Mouse (Mus musculus): Measurements from ENCODE around the gene Nprl2. TPM values are rescaled to one million over a fixed set of nuclear protein-coding genes. Genes with fewer than 3 reads are reported as not detected.

The Nprl2 gene
- total and polyA plus RNA-seq, 3 experiments: 23.2 to 30.2 TPM; not detected in 1

DNA sequence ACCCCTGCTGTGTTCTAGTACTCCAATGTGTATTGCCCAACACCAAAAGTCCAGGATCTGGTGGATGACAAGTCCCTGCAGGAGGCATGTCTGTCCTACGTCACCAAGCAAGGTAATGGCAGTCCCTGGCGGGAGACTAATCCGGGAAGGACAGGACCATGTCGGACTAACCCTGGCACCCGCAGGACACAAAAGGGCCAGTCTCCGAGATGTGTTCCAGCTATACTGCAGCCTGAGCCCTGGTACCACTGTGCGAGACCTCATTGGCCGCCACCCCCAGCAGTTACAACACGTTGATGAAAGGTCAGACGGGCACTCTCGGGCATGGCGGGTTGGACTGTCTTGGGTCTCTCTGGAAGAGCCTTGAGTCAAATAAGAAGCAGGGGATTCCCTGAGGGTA is 2.7 kb downstream of the Nprl2 start:
- no peaks in the 10 kb centered on the region for H3K9me3 ChIP-seq (replicated peaks; ENCODE audit: insufficient read depth, low read length)
- H3K9ac ChIP-seq (ENCODE audit: control insufficient read depth, low read depth, low read length, poor library complexity, severe bottlenecking): no peak overlapping the region
- no peak overlapping the region for H3K27ac ChIP-seq (ENCODE audit: control insufficient read depth, low read depth, low read length)
- DNase-seq (ENCODE audit: low read depth, low spot score): no peak
- peaks cover 0 to 8% of the 10 kb centered on the region in 2 experiments; a peak in 1 of 4 replicates for H3K4me1 ChIP-seq (ENCODE audit: control insufficient read depth in 1 of 2, insufficient read depth in 2 of 2, low read length in 2 of 2)
- peaks cover 0 to 2% of the 10 kb centered on the region in 2 experiments; a peak in 1 of 4 replicates for H3K36me3 ChIP-seq (ENCODE audit: control insufficient read depth in 1 of 2, insufficient read depth in 2 of 2, low read length in 2 of 2)
- no peaks in the 10 kb centered on the region for H3K27me3 ChIP-seq (ENCODE audit: control insufficient read depth in 1 of 2, insufficient read depth in 2 of 2, low read length in 2 of 2)
- peaks cover 4% of the 10 kb centered on the region; the same call in 1 of the 2 replicates for H3K79me2 ChIP-seq (ENCODE audit: control insufficient read depth, insufficient read depth, low read length, poor library complexity)
- H3K4me3 ChIP-seq (ENCODE audit: control insufficient read depth in 1 of 2, insufficient read depth in 1 of 2, low read depth in 2 of 2, low read length in 2 of 2): no peak overlapping the region
- TF ChIP-seq SMC3 (IDR thresholded peaks at IDR 0.05; ENCODE audit: low read depth, low read length): no peak
- TF ChIP-seq TBP (IDR thresholded peaks at IDR 0.05; ENCODE audit: low read depth, low read length): no peak
- no peak for TF ChIP-seq CHD2 (IDR thresholded peaks at IDR 0.05; ENCODE audit: low read length)
- no peak for TF ChIP-seq ETS1 (IDR thresholded peaks at IDR 0.05; ENCODE audit: low read depth, low read length)
- no peak for TF ChIP-seq POLR2AphosphoS5 (IDR thresholded peaks at IDR 0.05; ENCODE audit: borderline replicate concordance, low read depth, low read length)
- no peak for TF ChIP-seq HCFC1 (IDR thresholded peaks at IDR 0.05; ENCODE audit: low read depth, low read length)
- TF ChIP-seq MYB (IDR thresholded peaks at IDR 0.05; ENCODE audit: low read depth, low read length): no peak
- no peak for TF ChIP-seq ZMIZ1 (IDR thresholded peaks at IDR 0.05; ENCODE audit: low read depth, low read length)
- TF ChIP-seq TCF12 (IDR thresholded peaks at IDR 0.05; ENCODE audit: low read depth, low read length): no peak
- no peak for TF ChIP-seq POLR2AphosphoS2 (IDR thresholded peaks at IDR 0.05; ENCODE audit: low read length)
- no peak for TF ChIP-seq ZC3H11A (IDR thresholded peaks at IDR 0.05; ENCODE audit: low read depth, low read length)
- TF ChIP-seq POLR2A (IDR thresholded peaks at IDR 0.05; ENCODE audit: control insufficient read depth in 1 of 2, insufficient read depth in 1 of 2, low read depth in 1 of 2, low read length in 2 of 2, poor library complexity in 1 of 2): no peak
- no peak for TF ChIP-seq MYC (IDR thresholded peaks at IDR 0.05; ENCODE audit: low read depth, low read length)
- no peak for TF ChIP-seq RAD21 (IDR thresholded peaks at IDR 0.05; ENCODE audit: low read depth, low read length)

DNA sequence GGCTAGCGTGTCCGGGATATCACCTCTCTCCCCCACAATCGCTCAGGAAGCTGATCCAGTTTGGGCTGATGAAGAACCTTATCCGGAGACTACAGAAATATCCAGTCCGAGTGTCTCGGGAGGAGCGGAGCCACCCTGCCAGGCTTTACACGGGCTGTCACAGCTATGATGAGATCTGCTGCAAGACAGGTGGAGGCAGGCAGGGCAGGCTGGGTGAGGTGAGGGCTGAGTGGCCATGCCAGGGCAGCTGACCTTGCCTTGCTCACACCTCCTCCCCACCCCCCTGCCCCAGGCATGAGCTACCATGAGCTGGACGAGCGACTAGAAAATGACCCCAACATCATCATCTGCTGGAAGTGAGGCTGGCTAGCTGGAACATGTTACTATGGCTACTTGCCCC is 3.2 kb downstream of the Nprl2 start:
- no peaks in the 10 kb centered on the region for H3K27me3 ChIP-seq (ENCODE audit: control insufficient read depth in 1 of 2, insufficient read depth in 2 of 2, low read length in 2 of 2)
- peaks cover 4% of the 10 kb centered on the region; the same call in 1 of the 2 replicates for H3K79me2 ChIP-seq (ENCODE audit: control insufficient read depth, insufficient read depth, low read length, poor library complexity)
- H3K4me3 ChIP-seq (ENCODE audit: control insufficient read depth in 1 of 2, insufficient read depth in 1 of 2, low read depth in 2 of 2, low read length in 2 of 2): no peak overlapping the region
- H3K36me3 ChIP-seq (ENCODE audit: control insufficient read depth in 1 of 2, insufficient read depth in 2 of 2, low read length in 2 of 2): peaks cover 0 to 2% of the 10 kb centered on the region in 2 experiments; a peak in 1 of 4 replicates
- no peak overlapping the region for H3K9ac ChIP-seq (ENCODE audit: control insufficient read depth, low read depth, low read length, poor library complexity, severe bottlenecking)
- no peaks in the 10 kb centered on the region for H3K9me3 ChIP-seq (replicated peaks; ENCODE audit: insufficient read depth, low read length)
- TF ChIP-seq NELFE (IDR thresholded peaks at IDR 0.05; ENCODE audit: low read depth, low read length) (no peak), ZC3H11A (IDR thresholded peaks at IDR 0.05; ENCODE audit: low read depth, low read length) (no peak), GABPA (IDR thresholded peaks at IDR 0.05; ENCODE audit: low read depth, low read length) (no peak), USF1 (IDR thresholded peaks at IDR 0.05; ENCODE audit: low read depth, low read length) (no peak), MAX (IDR thresholded peaks at IDR 0.05; ENCODE audit: low read length) (no peak), GATA1 (IDR thresholded peaks at IDR 0.05; ENCODE audit: low read depth, low read length) (no peak), HCFC1 (IDR thresholded peaks at IDR 0.05; ENCODE audit: low read depth, low read length) (no peak), MXI1 (IDR thresholded peaks at IDR 0.05; ENCODE audit: low read depth, low read length) (no peak), BHLHE40 (IDR thresholded peaks at IDR 0.05; ENCODE audit: borderline replicate concordance, low read depth, low read length) (no peak), POLR2AphosphoS2 (IDR thresholded peaks at IDR 0.05; ENCODE audit: low read length) (no peak), CTCF (IDR thresholded peaks at IDR 0.05 in 2 of 3, conservative IDR thresholded peaks at IDR 0.05 in 1 of 3; ENCODE audit: control insufficient read depth in 1 of 3, insufficient read depth in 1 of 3, low read depth in 2 of 3, low read length in 3 of 3, poor library complexity in 1 of 3, severe bottlenecking in 1 of 3) (no peak)
- no peak overlapping the region for H3K27ac ChIP-seq (ENCODE audit: control insufficient read depth, low read depth, low read length)
- H3K4me1 ChIP-seq (ENCODE audit: control insufficient read depth in 1 of 2, insufficient read depth in 2 of 2, low read length in 2 of 2): peaks cover 0 to 8% of the 10 kb centered on the region in 2 experiments; a peak in 1 of 4 replicates
- DNase-seq (ENCODE audit: low read depth, low spot score): no peak

All from MEL (cell line).